Mouse (Mus musculus) macrophage (primary cell): ENCODE data around the gene Gpr119. TPM values are rescaled to one million over a fixed set of nuclear protein-coding genes. Genes with fewer than 3 reads are reported as not detected.

Experiments used
- polyA plus RNA-seq: library from polyadenylated mRNA; stranded (reverse); fragments of 250-400 nt; gene quantifications from 3 replicates; pipeline ENCODE4 v1.2.4, GENCODE M21; 2018; ENCODE audit warnings: inconsistent platforms

Gpr119 gene
- polyA plus RNA-seq, 1 experiment from 2014 or later, result not detected

Other genes with a start within 250 kb of the Gpr119 start
- 29.9 to 41.0 TPM (median 37.3 TPM) in 3 replicates for gene Elf4, start 211.3 kb downstream of the Gpr119 start, polyA plus RNA-seq
- gene Aifm1, start 160.9 kb downstream of the Gpr119 start, polyA plus RNA-seq, result 31.7 to 34.7 TPM (median 33.8 TPM) in 3 replicates
- 0.85 to 1.0 TPM (median 1.0 TPM) in 3 replicates for gene Rab33a, start 155.2 kb downstream of the Gpr119 start, polyA plus RNA-seq
- 4.5 to 6.3 TPM (median 5.4 TPM) in 3 replicates for gene Zfp280c, start 80.0 kb downstream of the Gpr119 start, polyA plus RNA-seq
- 4.4 to 6.2 TPM (median 4.7 TPM) in 3 replicates for gene Slc25a14, start 51.1 kb downstream of the Gpr119 start, polyA plus RNA-seq
- 3.2 to 8.2 TPM (median 6.5 TPM) in 3 replicates for gene Rbmx2, start 20.5 kb upstream of the Gpr119 start, polyA plus RNA-seq
- not detected in 3 replicates for gene Gm595, start 203.2 kb upstream of the Gpr119 start, polyA plus RNA-seq